Mouse (Mus musculus) heart, adult 11 months (tissue): ENCODE results near the gene Tshz3.

Source experiments
- DNase-seq: peaks from one replicate; pipeline ENCODE4 v3.0.0; 2022

The Tshz3 gene

DNA sequence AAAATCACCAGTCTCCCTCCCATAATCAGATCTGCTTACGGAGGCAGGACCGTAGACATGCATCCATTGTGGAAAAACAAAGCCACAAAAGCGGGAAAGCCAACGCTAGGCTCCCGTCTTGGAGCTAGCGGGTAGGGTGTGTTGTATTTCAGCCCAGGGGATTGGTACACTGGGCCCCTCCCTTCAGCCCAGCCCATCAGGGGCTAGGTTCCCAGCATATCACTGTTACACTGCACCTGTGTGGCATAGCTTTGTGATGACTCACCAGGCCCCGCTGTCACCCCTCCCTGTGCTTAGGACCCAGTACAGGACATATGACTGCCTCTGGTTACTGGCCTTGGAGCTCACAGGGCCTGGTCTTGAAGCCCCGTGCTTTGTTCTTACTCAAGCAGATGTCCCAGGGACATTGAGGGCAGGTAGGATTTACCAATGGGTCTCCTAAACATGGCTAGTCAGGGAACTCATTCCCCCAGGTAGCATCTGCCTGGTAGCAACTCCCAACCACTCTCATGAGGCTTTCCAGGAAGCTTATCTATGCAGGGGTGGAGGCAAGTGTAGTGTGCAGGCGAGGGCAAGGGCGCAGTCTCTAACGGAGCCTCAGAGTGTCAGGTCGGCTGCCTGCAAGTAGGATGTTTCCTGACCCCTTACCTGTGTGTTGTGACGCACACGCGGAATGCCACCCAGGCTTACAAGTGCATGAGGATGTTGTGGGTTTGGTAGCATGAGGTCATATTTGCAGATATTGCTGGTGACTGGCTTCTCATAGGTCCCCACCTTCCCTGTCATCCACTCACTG, 98.7 kb downstream of the Tshz3 start:
- DNase-seq = peak; percentile 78
